Mouse (Mus musculus) bone marrow, adult 2 months (tissue): ENCODE results near the gene Ccser2. TPM values are rescaled to one million over a fixed set of nuclear protein-coding genes. Genes with fewer than 3 reads are reported as not detected.
A peak's percentile ranks its signal among the peaks of the same experiment; 100 is the strongest.

Experiments
- H3K27ac ChIP-seq: fragments of 200-500 bp; 2 replicates; pipeline ENCODE4 v1.5.1; 2012; ENCODE audit warnings: low read depth, mild to moderate bottlenecking, control low read depth, inconsistent platforms, low read length; ENCODE audit not compliant: control insufficient read depth, poor library complexity, insufficient read depth
- H3K4me1 ChIP-seq: fragments of 200-500 bp; 2 replicates; pipeline ENCODE4 v1.6.1; 2011; ENCODE audit warnings: low read length; ENCODE audit not compliant: control insufficient read depth, insufficient read depth
- H3K4me3 ChIP-seq: fragments of 200-500 bp; replicated peaks from 2 replicates; pipeline ENCODE3; 2011; ENCODE audit warnings: mild to moderate bottlenecking, low read depth, low read length, control low read depth; ENCODE audit not compliant: control insufficient read depth
- CTCF ChIP-seq: fragments of 200-500 bp; IDR thresholded peaks from 2 replicates; pipeline ENCODE4 v1.5.1; 2011; ENCODE audit warnings: low read length, control low read depth; ENCODE audit not compliant: control insufficient read depth, insufficient read depth
- POLR2A ChIP-seq: fragments of 200-500 bp; IDR thresholded peaks from 2 replicates; pipeline ENCODE4 v1.6.1; 2011; ENCODE audit warnings: low read depth, mild to moderate bottlenecking, control low read depth, low read length, borderline replicate concordance; ENCODE audit not compliant: control insufficient read depth
- WGBS: fragments of 180-500 bp; shearing (Covaris S2); methylation state at CpG from one replicate; pipeline ENCODE4 v1.1.7; 2018; 5-methylcytosine and 5-hydroxymethylcytosine counted together
- polyA plus RNA-seq: library from polyadenylated mRNA; stranded (reverse); fragments of >200 nt; gene quantifications from 2 replicates; pipeline ENCODE4 v1.2.4, GENCODE M21; 2011; ENCODE audit warnings: low replicate concordance; ENCODE audit not compliant: missing spikeins, insufficient read depth, insufficient read length

Gene Ccser2
- polyA plus RNA-seq, 1 experiment, result 6.8 TPM

DNA sequence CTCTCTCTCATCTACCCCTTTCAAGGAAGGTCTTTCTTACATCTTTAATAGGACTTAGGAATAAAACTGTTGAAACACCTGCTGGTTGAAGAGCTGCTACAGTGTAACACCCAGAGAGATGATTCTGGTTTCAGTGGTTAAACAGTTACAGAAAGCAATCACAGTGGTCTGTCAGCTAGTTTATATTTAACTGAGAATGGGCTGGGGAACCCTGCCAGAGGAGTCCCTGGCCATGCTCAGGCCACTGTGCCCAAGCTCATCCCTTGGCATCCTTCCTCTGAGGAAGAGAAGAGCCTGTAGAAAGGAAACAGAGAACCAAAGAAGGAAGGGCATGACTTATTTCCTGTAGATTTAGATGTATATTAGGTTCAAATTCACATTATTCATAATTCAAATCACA, 21.2 kb upstream of the Ccser2 start:
- TF ChIP-seq CTCF (no peak), POLR2A (no peak)
- Histone ChIP-seq H3K27ac (no peak overlapping the region), H3K4me1 (no peaks in the 10 kb centered on the region), H3K4me3 (no peak overlapping the region)

DNA sequence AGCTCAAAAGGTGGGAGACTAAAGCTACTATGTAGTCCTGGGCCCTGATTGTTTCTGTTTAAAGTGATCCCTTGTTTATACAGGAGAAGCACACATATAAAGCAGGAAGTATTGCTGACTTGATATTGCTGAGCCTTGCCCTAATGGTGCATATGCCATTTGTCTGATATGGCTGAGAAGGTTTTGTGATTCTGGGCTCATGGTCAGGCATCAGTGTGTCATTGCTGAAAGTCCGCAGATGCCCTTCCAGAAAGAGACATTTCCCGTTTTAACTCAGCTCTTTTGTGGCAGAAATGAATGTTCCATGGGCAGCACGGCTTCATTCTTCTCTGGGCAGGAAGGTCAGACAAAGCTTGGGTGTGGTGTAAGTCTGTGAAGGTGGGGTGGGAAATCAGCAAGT, 17.1 kb upstream of the Ccser2 start:
- H3K27ac ChIP-seq, result no peak overlapping the region
- no peaks in the 10 kb centered on the region for H3K4me1 ChIP-seq
- 70% methylated on average over 3 of the region's 3 CpGs for WGBS
- no peak for TF ChIP-seq CTCF
- no peak overlapping the region for H3K4me3 ChIP-seq

DNA sequence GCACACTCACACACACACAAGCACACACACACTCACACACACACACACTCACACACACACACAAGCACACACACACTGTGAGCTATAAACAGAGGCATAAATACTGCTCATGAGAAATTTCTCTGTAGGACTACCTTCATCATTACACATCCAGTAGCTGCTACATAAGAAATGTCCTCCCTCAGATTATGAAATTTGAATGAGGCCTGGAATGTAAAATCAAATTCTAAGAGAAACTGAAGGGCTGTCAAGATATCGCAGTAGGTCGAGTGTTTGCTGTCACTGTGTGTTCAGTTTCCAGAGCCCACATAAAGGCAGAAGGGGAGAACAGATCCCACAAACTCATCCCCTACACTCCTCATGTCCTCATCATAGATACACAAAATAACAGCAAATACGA, 6.4 kb upstream of the Ccser2 start:
- Histone ChIP-seq H3K4me1 (no peaks in the 10 kb centered on the region), H3K4me3 (no peak overlapping the region), H3K27ac (no peak overlapping the region)
- 84% methylated on average over 3 of the region's 3 CpGs for WGBS
- TF ChIP-seq CTCF (no peak), POLR2A (no peak)

DNA sequence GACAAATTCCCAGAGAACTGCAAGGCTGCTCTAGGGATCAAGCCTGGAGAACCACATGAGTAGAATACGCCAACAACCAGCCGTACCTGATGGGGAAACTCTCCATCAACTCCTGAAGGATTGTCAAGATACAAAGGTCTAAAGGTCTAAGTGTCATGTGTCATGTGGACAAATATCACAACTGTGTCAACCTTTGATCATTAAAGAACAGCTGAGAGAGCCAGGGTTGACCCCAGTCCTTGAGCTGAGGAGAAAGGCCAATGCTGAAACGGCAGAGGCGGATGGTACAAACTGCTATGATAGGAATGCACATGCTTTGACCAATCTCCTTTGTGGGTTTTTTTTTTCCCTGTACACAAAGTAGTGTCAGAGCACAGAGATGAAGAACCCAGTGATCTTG, 2.6 kb upstream of the Ccser2 start:
- TF ChIP-seq POLR2A (no peak), CTCF (no peak)
- Histone ChIP-seq H3K4me1 (no peaks in the 10 kb centered on the region; the same call in 1 of the 2 replicates), H3K4me3 (no peak overlapping the region), H3K27ac (no peak overlapping the region)
- WGBS, result 88% methylated on average over 4 of the region's 4 CpGs

DNA sequence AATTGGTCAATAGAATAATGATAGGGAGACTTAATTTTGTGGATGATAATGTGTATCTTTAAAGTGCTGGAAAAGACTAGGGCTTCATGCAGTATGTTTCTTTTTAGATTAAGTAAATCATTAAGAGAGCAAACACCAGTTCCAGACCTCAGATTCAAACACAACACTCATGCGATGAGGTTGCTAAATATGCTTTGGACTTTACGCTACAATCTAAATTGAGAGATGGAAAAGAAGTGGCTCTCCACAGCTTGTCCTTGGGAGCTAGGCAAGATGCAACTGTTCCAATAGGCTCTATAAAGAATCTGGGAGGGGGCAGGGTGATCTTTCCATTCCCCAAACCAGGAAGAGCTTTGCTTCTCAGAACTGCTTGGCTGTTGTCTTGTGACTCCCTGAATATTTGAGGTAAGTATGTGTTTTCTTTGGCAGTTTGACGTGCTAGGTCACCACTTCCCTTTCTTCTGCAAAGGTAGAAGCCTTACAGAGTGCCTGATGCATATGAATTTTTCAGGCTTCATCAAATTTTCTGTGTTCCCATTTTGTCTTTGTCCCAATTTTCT, 1.4 kb upstream of the Ccser2 start:
- TF ChIP-seq CTCF (no peak), POLR2A (no peak)
- no peak overlapping the region for H3K27ac ChIP-seq
- WGBS, result 64% methylated on average over 3 of the region's 3 CpGs
- no peaks in the 10 kb centered on the region; the same call in 1 of the 2 replicates for H3K4me1 ChIP-seq
- no peak overlapping the region for H3K4me3 ChIP-seq

DNA sequence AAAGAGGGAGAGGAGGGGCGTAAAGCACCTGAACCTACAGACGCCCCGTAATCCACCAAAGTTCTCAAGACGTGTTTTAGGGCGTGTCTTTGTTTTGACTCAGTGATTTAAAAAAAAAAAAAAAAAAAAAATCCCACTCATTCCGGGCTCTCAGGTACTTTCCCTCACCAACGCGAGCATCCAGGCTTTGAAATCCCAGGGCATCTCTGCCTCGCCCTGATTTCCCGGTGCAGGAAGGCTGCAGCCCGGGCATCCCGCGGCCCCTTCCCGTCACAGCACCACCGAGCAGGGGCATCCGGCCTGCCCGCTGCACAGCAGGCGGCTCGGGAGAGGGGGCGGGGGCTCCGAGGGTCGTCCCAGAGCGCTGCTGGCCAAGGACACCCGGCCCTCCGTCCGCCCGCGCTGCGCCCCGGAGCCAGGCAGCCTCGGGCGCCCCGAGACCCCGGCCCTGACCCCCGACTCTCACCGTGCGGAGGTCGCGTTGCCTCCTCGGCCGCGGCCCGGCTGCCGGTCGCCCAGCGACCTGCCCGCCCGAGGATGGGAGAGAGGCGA, 425 bp downstream of the Ccser2 start:
- no peak for TF ChIP-seq CTCF
- no peak for TF ChIP-seq POLR2A
- peak overlapping the region; percentile 66 for H3K27ac ChIP-seq
- under 1% methylated on average over 49 of the region's 49 CpGs for WGBS

DNA sequence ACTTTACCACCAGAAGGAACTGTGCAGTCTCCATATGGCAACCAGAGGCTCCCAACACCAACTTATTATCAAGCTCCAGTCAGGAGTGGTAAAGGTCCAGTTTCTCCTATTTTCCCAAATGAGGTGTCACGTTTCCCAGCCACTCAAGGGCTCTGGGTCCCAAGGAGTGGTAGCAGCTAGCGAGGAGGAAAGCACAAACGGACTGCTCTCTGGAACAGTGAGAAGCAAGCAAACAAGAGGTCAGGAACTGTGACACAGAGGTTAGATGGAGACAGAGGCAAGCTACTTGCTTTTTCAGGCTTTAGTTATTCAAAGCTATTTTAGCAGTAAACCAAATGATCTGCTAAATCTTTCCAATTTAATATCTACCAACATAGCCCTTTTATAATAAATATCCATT, 3.2 kb downstream of the Ccser2 start:
- Histone ChIP-seq H3K27ac (no peak overlapping the region), H3K4me1 (no peaks in the 10 kb centered on the region; the same call in 1 of the 2 replicates), H3K4me3 (no peak overlapping the region)
- WGBS, result 77% methylated on average over 3 of the region's 3 CpGs
- TF ChIP-seq CTCF (no peak), POLR2A (no peak)

More for the DNA sequence above, 425 bp downstream of the Ccser2 start:
- Histone ChIP-seq H3K4me3 (peak overlapping the region; percentile 62), H3K4me1 (no peaks in the 10 kb centered on the region; the same call in 1 of the 2 replicates)

DNA sequence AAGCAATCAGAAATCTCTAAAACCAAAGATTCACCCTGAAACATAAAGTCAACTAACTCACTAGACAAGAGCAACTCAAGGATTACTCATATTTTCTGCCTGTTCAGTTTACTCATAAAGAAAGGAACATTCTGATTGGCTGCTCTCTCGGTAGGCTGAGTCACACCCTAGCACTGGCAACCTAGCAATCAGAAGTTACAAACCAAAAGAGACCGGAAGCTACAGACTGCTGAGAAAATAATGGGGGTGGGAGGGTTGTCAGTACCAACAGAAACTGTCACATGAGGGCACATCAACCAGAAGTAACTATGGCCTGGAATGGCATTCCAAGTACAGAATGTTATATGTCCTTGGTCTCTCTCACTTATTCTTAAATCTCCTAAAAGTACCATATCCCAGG, 6.1 kb downstream of the Ccser2 start:
- Histone ChIP-seq H3K4me1 (no peaks in the 10 kb centered on the region), H3K4me3 (no peak overlapping the region), H3K27ac (no peak overlapping the region)
- 67% methylated on average over 2 of the region's 2 CpGs for WGBS
- TF ChIP-seq CTCF (no peak), POLR2A (no peak)

DNA sequence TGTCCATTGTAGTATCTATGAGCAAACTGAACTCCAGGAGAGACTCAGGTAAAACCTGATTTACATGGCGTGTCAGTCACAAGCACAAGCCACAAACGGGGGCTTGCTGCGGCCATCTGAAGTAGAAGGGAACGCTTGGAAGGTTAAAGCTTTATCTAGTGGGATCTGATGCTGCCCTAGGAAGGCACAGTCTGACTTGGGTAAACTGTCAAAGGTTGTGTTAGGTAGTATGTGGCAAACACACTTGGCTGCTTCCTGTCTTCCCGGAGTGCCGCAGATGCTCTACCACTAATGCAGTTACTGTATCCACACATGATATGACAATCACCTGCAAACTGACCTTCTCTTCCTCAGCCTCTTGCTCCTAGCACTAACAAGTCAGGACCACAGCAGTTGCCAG, 10.9 kb downstream of the Ccser2 start:
- no peak for TF ChIP-seq POLR2A
- TF ChIP-seq CTCF, result no peak
- no peaks in the 10 kb centered on the region for H3K4me1 ChIP-seq
- no peak overlapping the region for H3K27ac ChIP-seq
- H3K4me3 ChIP-seq, result no peak overlapping the region
- 85% methylated on average over 6 of the region's 6 CpGs for whole genome bisulfite sequencing
